Mouse (Mus musculus) liver, adult 2 months (tissue): ENCODE data around the gene Ddx19a. TPM values are rescaled to one million over a fixed set of nuclear protein-coding genes. Genes with fewer than 3 reads are reported as not detected.
"Not testable (repeated sequence)": the region's sequence is repeated elsewhere in the genome, so short reads cannot be mapped to it uniquely, and the experiment has no call there.

Experiments
- DNase-seq: peaks from one replicate; pipeline ENCODE4 v3.0.0-alpha.2; 2011; ENCODE audit warnings: low read depth, low spot score; ENCODE audit errors: extremely low read depth
- H3K27ac ChIP-seq: fragments of 200-500 bp; replicated peaks from 2 replicates; pipeline ENCODE4 v1.5.1; 2012; ENCODE audit warnings: low read depth, mild to moderate bottlenecking, control low read depth, inconsistent platforms, low read length; ENCODE audit not compliant: insufficient read depth
- H3K27me3 ChIP-seq: fragments of 200-500 bp; 2 replicates; pipeline ENCODE4 v1.6.1; 2012; ENCODE audit warnings: mild to moderate bottlenecking, moderate library complexity, low read length, inconsistent platforms; ENCODE audit not compliant: control insufficient read depth, insufficient read depth
- H3K36me3 ChIP-seq: fragments of 200-500 bp; 2 replicates; pipeline ENCODE4 v1.6.1; 2012; ENCODE audit warnings: low read length, inconsistent platforms; ENCODE audit not compliant: control insufficient read depth, insufficient read depth
- H3K4me1 ChIP-seq: fragments of 200-500 bp; 2 replicates; pipeline ENCODE4 v1.6.1; 2011; ENCODE audit warnings: low read length; ENCODE audit not compliant: control insufficient read depth, insufficient read depth
- H3K4me3 ChIP-seq: fragments of 200-500 bp; 2 replicates; pipeline ENCODE4 v1.5.1; 2011; ENCODE audit warnings: low read depth, mild to moderate bottlenecking, control low read depth, low read length, moderate library complexity; ENCODE audit not compliant: insufficient read depth
- H3K79me2 ChIP-seq: fragments of 200-500 bp; 2 replicates; pipeline ENCODE4 v1.6.1; 2012; ENCODE audit warnings: inconsistent platforms, mild to moderate bottlenecking, low read length, moderate library complexity; ENCODE audit not compliant: control insufficient read depth, insufficient read depth
- H3K9ac ChIP-seq: fragments of 200-500 bp; 2 replicates; pipeline ENCODE4 v1.6.1; 2012; ENCODE audit warnings: low read depth, mild to moderate bottlenecking, control low read depth, inconsistent platforms, low read length
- CTCF ChIP-seq: fragments of 200-500 bp; IDR thresholded peaks from 2 replicates; pipeline ENCODE4 v1.5.1; 2011; ENCODE audit warnings: low read depth, low read length, control low read depth
- POLR2A ChIP-seq: fragments of 200-500 bp; IDR thresholded peaks from 2 replicates; pipeline ENCODE4 v1.6.1; 2011; ENCODE audit warnings: low read length, control low read depth; ENCODE audit not compliant: insufficient read depth; ENCODE audit errors: extremely low read depth
- WGBS: fragments of 180-500 bp; shearing (Covaris S2); methylation state at CpG from one replicate; pipeline ENCODE4 v1.1.7; 2018; 5-methylcytosine and 5-hydroxymethylcytosine counted together
- polyA plus RNA-seq: library from polyadenylated mRNA; depleted of rRNA; stranded (reverse); fragments of >200 nt; gene quantifications from 2 replicates; pipeline ENCODE4 v1.2.3, GENCODE M21; 2012
- total RNA-seq: library from RNA; depleted of rRNA; stranded (reverse); fragments of >200 nt; gene quantifications from 2 replicates; pipeline ENCODE4 v1.2.3, GENCODE M21; 2014

Gene Ddx19a
- total and polyA plus RNA-seq, 2 experiments = 10.2 to 12.0 TPM

DNA sequence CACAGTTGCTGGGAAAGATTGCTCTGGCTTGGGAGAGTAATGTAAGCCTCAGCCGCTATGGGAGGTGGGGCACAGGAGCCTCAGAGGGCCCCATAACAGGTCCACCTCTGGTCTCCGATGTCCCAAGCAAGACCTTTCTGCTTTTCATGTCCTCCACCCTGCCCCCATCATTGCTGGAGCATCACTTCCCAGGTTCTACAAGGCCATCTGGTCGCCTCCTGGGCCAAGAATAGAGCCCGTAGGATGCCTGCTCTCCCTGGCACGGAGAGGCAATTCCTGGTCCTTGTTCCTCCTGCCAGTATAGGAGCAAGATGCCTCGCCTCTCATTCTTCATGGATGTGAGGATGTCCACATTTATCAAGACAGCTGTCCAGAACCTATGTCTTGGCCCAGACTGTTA lies 37.7 kb downstream of the Ddx19a start:
- no peak for DNase-seq

DNA sequence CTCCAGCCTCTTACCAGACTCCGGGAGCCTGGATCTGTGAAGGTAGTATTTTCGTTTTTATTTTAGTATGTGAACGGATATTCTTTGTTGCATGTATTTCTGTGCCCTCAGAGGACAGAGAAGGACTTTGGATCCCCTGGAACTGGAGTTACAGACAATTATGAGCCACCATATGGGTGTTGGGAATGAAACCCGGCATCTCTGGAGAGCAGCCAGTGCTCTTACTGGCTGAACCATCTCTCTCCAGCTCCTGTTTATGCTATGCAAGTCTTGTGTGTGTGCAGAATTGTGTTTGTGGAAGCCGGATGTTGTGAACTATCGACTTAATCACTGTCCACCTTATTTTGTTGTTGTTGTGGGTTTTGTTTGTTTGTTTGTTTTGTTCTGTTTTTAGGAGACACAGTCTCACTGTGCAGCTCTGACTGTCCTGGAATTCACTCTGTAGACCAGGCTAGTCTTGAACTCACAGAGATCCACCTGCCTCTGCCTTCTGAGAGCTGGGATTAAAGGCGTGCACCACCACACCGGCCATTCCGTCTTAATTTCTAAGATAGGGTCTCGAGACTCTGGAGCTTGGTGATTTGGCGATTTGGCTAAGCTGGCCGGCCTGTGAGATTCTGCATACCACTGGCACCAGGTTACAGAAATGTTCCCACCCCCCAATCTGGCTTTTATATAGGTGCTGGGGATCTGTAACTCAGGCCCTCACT lies 38.4 kb downstream of the Ddx19a start:
- Histone ChIP-seq H3K36me3 (no peaks in the 10 kb centered on the region), H3K4me3 (no peak overlapping the region), H3K4me1 (no peaks in the 10 kb centered on the region), H3K27ac (no peak overlapping the region), H3K9ac (no peak overlapping the region), H3K27me3 (no peaks in the 10 kb centered on the region), H3K79me2 (no peaks in the 10 kb centered on the region)
- no peak for DNase-seq
- WGBS = 86% methylated on average over 12 of the region's 12 CpGs
- no peak for TF ChIP-seq CTCF
- no peak for TF ChIP-seq POLR2A

More for the DNA sequence above, 37.7 kb downstream of the Ddx19a start:
- WGBS = 94% methylated on average over 6 of the region's 6 CpGs
- H3K36me3 ChIP-seq = no peaks in the 10 kb centered on the region
- H3K9ac ChIP-seq = no peak overlapping the region
- no peaks in the 10 kb centered on the region for H3K79me2 ChIP-seq
- H3K27me3 ChIP-seq = no peaks in the 10 kb centered on the region
- H3K27ac ChIP-seq = no peak overlapping the region
- H3K4me1 ChIP-seq = no peaks in the 10 kb centered on the region
- no peak overlapping the region for H3K4me3 ChIP-seq
- TF ChIP-seq CTCF (no peak), POLR2A (no peak)

DNA sequence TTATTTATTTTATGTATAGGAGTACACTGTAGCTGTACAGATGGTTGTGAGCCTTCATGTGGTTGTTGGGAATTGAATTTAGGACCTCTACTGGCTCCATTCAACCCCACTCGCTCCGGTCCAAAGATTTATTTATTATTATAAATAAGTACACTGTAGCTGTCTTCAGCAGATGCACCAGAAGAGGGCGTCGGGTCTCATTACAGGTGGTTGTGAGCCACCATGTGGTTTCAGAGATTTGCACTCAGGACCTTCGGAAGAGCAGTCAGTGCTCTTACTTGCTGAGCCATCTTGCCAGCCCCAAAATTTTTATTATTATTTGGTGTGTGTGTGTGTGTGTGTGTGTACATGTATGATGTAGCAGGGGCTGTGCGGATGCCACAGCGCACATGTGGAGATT lies 39.0 kb downstream of the Ddx19a start:
- not testable (repeated sequence) for H3K27me3 ChIP-seq, H3K4me1 ChIP-seq, H3K27ac ChIP-seq, DNase-seq, H3K9ac ChIP-seq, H3K79me2 ChIP-seq, H3K4me3 ChIP-seq, H3K36me3 ChIP-seq
- WGBS = 93% methylated on average over 7 of the region's 7 CpGs

DNA sequence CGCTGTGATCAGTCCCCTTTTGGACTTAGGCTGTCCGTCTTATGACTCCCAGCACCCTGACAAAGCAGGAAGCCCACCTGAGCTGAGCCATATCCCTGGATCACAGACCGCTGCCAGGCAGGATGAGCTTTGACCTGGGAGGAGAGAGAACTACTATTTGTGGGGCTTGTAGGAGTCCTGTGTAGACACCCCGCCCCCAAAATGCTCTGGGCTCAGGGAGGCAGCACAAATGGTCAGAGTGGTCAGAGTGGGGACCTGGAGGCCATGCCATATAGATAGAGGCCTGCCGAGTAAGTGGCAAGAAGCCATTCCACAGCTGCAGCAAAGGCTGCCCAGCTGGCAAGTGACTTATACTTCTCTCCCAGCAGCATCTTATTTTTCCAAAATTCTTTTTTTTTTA lies 39.5 kb downstream of the Ddx19a start:
- no peak overlapping the region for H3K27ac ChIP-seq
- TF ChIP-seq CTCF (no peak), POLR2A (no peak)
- WGBS = 85% methylated on average over 5 of the region's 5 CpGs
- no peaks in the 10 kb centered on the region for H3K27me3 ChIP-seq
- DNase-seq = no peak
- H3K79me2 ChIP-seq = no peaks in the 10 kb centered on the region
- H3K4me1 ChIP-seq = no peaks in the 10 kb centered on the region
- H3K4me3 ChIP-seq = no peak overlapping the region
- H3K9ac ChIP-seq = no peak overlapping the region
- no peaks in the 10 kb centered on the region for H3K36me3 ChIP-seq

DNA sequence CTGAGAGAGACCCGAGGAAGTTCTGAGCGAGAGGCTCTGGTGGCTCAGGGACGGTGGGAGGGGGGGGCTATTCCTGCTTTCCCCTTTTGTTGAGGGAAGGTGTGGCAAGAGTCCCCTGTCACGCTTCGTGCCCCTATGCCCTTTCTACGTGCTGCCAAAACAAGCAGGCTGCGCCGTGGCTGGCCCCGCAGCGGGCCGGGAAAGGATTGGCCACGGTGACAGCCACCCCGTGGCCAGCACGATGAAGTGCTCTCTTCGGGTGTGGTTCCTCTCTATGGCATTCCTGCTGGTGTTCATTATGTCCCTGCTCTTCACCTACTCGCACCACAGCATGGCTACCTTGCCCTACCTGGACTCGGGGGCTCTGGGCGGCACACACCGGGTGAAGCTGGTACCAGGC lies 40.1 kb downstream of the Ddx19a start:
- no peak overlapping the region for H3K9ac ChIP-seq
- H3K27ac ChIP-seq = no peak overlapping the region
- H3K79me2 ChIP-seq = no peaks in the 10 kb centered on the region
- DNase-seq = no peak
- TF ChIP-seq POLR2A (no peak), CTCF (no peak)
- 92% methylated on average over 19 of the region's 19 CpGs for WGBS
- H3K4me3 ChIP-seq = no peak overlapping the region
- no peaks in the 10 kb centered on the region for H3K27me3 ChIP-seq
- no peaks in the 10 kb centered on the region for H3K4me1 ChIP-seq
- H3K36me3 ChIP-seq = no peaks in the 10 kb centered on the region

DNA sequence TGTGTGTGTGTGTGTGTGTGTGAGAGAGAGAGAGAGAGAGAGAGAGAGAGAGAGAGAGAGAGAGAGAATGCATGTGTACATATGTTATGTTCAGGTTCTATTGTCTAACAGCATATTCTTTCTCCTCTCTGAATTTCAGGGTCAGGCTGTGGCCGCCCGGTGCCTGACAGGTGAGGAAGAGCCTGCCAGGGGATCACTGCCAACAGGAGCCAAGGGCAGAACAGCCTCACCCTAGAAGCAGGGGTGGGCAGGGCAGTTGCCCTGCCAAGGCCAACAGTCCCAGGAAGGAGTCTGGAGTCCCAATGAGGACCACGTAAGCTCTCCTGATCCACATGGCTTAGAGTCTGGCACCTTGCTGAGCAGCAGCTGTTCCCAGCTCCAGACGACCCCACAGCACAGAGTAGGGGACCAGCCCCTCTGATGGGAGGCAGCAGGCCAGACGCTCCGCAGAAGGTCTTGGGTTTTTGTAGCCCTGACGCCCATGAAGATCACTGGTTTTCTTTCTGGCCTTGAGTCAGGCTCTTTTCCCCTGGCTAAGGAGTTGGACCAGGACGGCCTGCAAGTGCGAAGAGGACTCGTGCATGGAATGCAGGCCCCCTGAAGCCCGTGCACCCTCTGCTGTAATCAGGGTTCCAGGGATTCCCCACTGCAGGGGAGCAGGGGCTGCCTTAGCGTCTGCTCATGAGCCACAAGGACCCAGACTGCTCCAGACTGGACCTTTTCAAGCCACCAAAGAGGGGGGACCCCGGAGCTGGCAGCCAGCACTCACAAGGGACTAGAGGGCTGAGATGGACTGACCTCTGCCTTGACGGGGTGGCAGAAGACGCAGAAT lies 40.8 kb downstream of the Ddx19a start:
- DNase-seq = no peak
- no peaks in the 10 kb centered on the region for H3K36me3 ChIP-seq

More for the DNA sequence above, 40.8 kb downstream of the Ddx19a start:
- H3K4me1 ChIP-seq = no peaks in the 10 kb centered on the region
- H3K79me2 ChIP-seq = no peaks in the 10 kb centered on the region
- no peak overlapping the region for H3K9ac ChIP-seq
- H3K27me3 ChIP-seq = no peaks in the 10 kb centered on the region
- TF ChIP-seq CTCF = no peak
- TF ChIP-seq POLR2A = no peak
- 90% methylated on average over 15 of the region's 15 CpGs for WGBS
- no peak overlapping the region for H3K4me3 ChIP-seq
- no peak overlapping the region for H3K27ac ChIP-seq
